Mouse (Mus musculus) liver, adult 2 months (tissue): Measurements from ENCODE around the gene Vti1a. TPM values are rescaled to one million over a fixed set of nuclear protein-coding genes. Genes with fewer than 3 reads are reported as not detected.

ENCODE experiments used
- DNase-seq: peaks from one replicate; pipeline ENCODE4 v3.0.0-alpha.2; 2011; ENCODE audit warnings: low read depth, low spot score; ENCODE audit errors: extremely low read depth
- H3K27ac ChIP-seq: fragments of 200-500 bp; replicated peaks from 2 replicates; pipeline ENCODE4 v1.5.1; 2012; ENCODE audit warnings: low read depth, mild to moderate bottlenecking, control low read depth, inconsistent platforms, low read length; ENCODE audit not compliant: insufficient read depth
- H3K27me3 ChIP-seq: fragments of 200-500 bp; 2 replicates; pipeline ENCODE4 v1.6.1; 2012; ENCODE audit warnings: mild to moderate bottlenecking, moderate library complexity, low read length, inconsistent platforms; ENCODE audit not compliant: control insufficient read depth, insufficient read depth
- H3K36me3 ChIP-seq: fragments of 200-500 bp; 2 replicates; pipeline ENCODE4 v1.6.1; 2012; ENCODE audit warnings: low read length, inconsistent platforms; ENCODE audit not compliant: control insufficient read depth, insufficient read depth
- H3K4me1 ChIP-seq: fragments of 200-500 bp; 2 replicates; pipeline ENCODE4 v1.6.1; 2011; ENCODE audit warnings: low read length; ENCODE audit not compliant: control insufficient read depth, insufficient read depth
- H3K4me3 ChIP-seq: fragments of 200-500 bp; 2 replicates; pipeline ENCODE4 v1.5.1; 2011; ENCODE audit warnings: low read depth, mild to moderate bottlenecking, control low read depth, low read length, moderate library complexity; ENCODE audit not compliant: insufficient read depth
- H3K79me2 ChIP-seq: fragments of 200-500 bp; 2 replicates; pipeline ENCODE4 v1.6.1; 2012; ENCODE audit warnings: inconsistent platforms, mild to moderate bottlenecking, low read length, moderate library complexity; ENCODE audit not compliant: control insufficient read depth, insufficient read depth
- H3K9ac ChIP-seq: fragments of 200-500 bp; 2 replicates; pipeline ENCODE4 v1.6.1; 2012; ENCODE audit warnings: low read depth, mild to moderate bottlenecking, control low read depth, inconsistent platforms, low read length
- CTCF ChIP-seq: fragments of 200-500 bp; IDR thresholded peaks from 2 replicates; pipeline ENCODE4 v1.5.1; 2011; ENCODE audit warnings: low read depth, low read length, control low read depth
- POLR2A ChIP-seq: fragments of 200-500 bp; IDR thresholded peaks from 2 replicates; pipeline ENCODE4 v1.6.1; 2011; ENCODE audit warnings: low read length, control low read depth; ENCODE audit not compliant: insufficient read depth; ENCODE audit errors: extremely low read depth
- WGBS: fragments of 180-500 bp; shearing (Covaris S2); methylation state at CpG from one replicate; pipeline ENCODE4 v1.1.7; 2018; 5-methylcytosine and 5-hydroxymethylcytosine counted together
- polyA plus RNA-seq: library from polyadenylated mRNA; depleted of rRNA; stranded (reverse); fragments of >200 nt; gene quantifications from 2 replicates; pipeline ENCODE4 v1.2.3, GENCODE M21; 2012
- total RNA-seq: library from RNA; depleted of rRNA; stranded (reverse); fragments of >200 nt; gene quantifications from 2 replicates; pipeline ENCODE4 v1.2.3, GENCODE M21; 2014

The Vti1a gene
- total and polyA plus RNA-seq, 2 experiments, result 6.1 to 14.8 TPM

DNA sequence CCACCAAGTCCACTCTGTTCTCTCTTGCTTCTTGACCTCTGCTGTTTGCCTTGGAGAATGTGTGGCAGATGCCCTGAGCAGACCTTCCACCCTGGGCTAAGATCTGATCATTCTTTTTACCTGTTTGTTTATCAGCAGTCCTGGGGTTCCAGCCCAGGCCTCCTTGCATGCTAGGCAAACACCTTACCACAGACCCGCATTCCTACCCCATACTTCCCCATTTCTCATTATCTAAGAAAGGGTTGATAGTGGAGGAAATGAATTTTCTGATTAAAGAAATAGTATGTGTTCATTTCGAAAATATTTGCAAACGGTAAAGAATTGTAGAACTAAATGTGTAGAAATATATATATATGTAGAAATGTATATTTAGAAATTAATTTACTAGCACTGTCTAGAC, 293.7 kb downstream of the Vti1a start:
- H3K4me1 ChIP-seq, result no peaks in the 10 kb centered on the region
- WGBS, result 68% methylated on average over 3 of the region's 3 CpGs

DNA sequence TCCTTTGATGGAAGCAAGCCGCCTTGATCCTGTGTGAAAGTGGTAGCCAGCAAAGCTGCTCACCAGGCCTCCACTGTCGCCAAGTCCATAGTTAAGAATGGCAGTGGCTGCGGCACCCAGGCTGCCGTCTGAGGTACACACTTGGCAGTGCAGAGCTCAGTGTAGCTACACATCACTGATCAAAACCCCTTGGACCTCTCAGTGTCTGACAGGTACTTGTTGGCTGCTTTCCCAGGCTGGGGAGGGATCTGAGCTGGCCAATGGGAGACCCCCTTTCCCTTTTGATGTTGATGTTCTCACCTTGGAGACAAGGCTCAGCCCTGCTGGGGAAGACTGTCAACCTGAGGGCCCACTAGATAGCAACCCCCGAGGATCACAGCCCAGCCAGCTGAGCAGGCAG, 299.6 kb downstream of the Vti1a start:
- Histone ChIP-seq H3K9ac (no peak overlapping the region), H3K36me3 (no peaks in the 10 kb centered on the region), H3K27me3 (no peaks in the 10 kb centered on the region), H3K4me3 (no peak overlapping the region), H3K27ac (no peak overlapping the region), H3K79me2 (no peaks in the 10 kb centered on the region), H3K4me1 (no peaks in the 10 kb centered on the region)
- DNase-seq, result no peak
- 84% methylated on average over 5 of the region's 5 CpGs for WGBS
- TF ChIP-seq CTCF (no peak), POLR2A (no peak)

More for the DNA sequence above, 293.7 kb downstream of the Vti1a start:
- Histone ChIP-seq H3K79me2 (no peaks in the 10 kb centered on the region), H3K27ac (no peak overlapping the region), H3K9ac (no peak overlapping the region), H3K4me3 (no peak overlapping the region), H3K27me3 (no peaks in the 10 kb centered on the region), H3K36me3 (no peaks in the 10 kb centered on the region)
- DNase-seq, result no peak
- no peak for TF ChIP-seq CTCF

DNA sequence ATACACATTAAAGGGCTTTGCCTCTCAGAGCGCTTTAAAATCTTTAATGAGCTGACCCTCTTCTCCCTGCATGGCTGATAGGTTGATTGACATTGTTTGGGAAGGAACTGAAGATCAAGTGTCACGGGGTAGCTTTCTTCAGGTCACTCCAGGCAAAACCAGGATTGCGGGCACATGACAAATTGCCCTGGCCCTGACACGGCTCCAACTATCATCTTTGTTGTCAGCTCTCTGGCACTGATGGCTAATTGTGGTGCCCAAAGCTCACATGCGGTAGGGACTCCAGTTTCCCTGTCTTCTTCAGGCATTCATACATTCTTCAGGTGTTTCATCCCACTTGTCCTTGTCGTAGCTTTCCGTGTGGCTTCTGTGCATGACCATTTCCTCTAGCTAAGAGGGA, 300.2 kb downstream of the Vti1a start:
- Histone ChIP-seq H3K79me2 (no peaks in the 10 kb centered on the region), H3K27me3 (no peaks in the 10 kb centered on the region), H3K4me1 (no peaks in the 10 kb centered on the region), H3K9ac (no peak overlapping the region), H3K36me3 (no peaks in the 10 kb centered on the region), H3K27ac (no peak overlapping the region), H3K4me3 (no peak overlapping the region)
- TF ChIP-seq CTCF (no peak), POLR2A (no peak)
- 91% methylated on average over 7 of the region's 7 CpGs for WGBS
- DNase-seq, result no peak

GRCm38 (mm10) chr19:55616937-55617336, 300.8 kb downstream of the Vti1a start:
- Histone ChIP-seq H3K27ac (no peak overlapping the region), H3K4me1 (no peaks in the 10 kb centered on the region), H3K9ac (no peak overlapping the region), H3K27me3 (no peaks in the 10 kb centered on the region), H3K4me3 (no peak overlapping the region), H3K79me2 (no peaks in the 10 kb centered on the region), H3K36me3 (no peaks in the 10 kb centered on the region)
- no peak for DNase-seq
- TF ChIP-seq POLR2A, result no peak
- no peak for TF ChIP-seq CTCF
- WGBS, result 92% methylated on average over 8 of the region's 8 CpGs

GRCm38 (mm10) chr19:55618546-55618945, 302.5 kb downstream of the Vti1a start:
- no peak overlapping the region for H3K9ac ChIP-seq
- no peak for DNase-seq
- H3K36me3 ChIP-seq, result no peaks in the 10 kb centered on the region
- no peak overlapping the region for H3K27ac ChIP-seq
- no peak overlapping the region for H3K4me3 ChIP-seq
- TF ChIP-seq CTCF (no peak), POLR2A (no peak)
- H3K79me2 ChIP-seq, result no peaks in the 10 kb centered on the region
- H3K27me3 ChIP-seq, result no peaks in the 10 kb centered on the region
- WGBS, result 94% methylated on average over 7 of the region's 7 CpGs
- no peaks in the 10 kb centered on the region for H3K4me1 ChIP-seq

DNA sequence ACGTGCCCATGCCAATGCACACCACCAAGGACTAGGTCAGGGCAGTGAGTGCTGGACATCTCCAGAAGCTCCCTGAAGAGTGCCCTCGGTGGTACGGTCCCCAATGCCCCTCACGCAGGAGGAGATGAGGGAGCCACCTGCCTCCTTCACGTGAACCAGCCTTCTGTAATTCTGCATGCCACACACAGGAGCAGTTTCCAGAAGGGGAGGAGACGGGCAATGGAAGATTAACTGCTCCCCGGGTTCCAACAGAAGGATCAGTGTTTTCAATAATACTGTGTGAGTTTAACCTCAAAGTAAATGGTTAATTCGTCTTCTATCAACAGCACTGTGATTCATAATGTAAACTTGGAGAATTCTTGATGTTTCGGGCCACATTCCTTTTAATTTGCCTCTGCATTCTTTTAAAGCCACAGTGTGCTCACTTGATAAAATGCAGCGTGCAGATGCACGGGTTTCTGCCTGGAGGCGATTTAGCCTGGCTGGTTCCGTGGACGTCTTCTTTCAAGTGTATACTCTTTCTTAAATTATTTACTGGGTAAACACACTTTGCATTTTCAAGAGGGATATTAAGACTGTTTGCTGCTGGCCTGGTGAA, 304.4 kb downstream of the Vti1a start:
- WGBS, result 77% methylated on average over 14 of the region's 14 CpGs
- Histone ChIP-seq H3K9ac (no peak overlapping the region), H3K4me3 (no peak overlapping the region), H3K79me2 (no peaks in the 10 kb centered on the region), H3K4me1 (no peaks in the 10 kb centered on the region), H3K27ac (no peak overlapping the region), H3K36me3 (no peaks in the 10 kb centered on the region), H3K27me3 (no peaks in the 10 kb centered on the region)
- peak; percentile 7 for DNase-seq
- TF ChIP-seq CTCF (no peak), POLR2A (no peak)
